Mouse (Mus musculus) common myeloid progenitor, adult 5-6 weeks (primary cell): Measurements from ENCODE around the gene Zfp937. TPM values are rescaled to one million over a fixed set of nuclear protein-coding genes. Genes with fewer than 3 reads are reported as not detected.
A peak's percentile ranks its signal among the peaks of the same experiment; 100 is the strongest.
"Not testable (repeated sequence)": the region's sequence is repeated elsewhere in the genome, so short reads cannot be mapped to it uniquely, and the experiment has no call there.

Experiments used
- ATAC-seq: replicated peaks from 2 replicates; pipeline ENCODE4 v1.8.0; 2016; ENCODE audit warnings: low read depth, mild to moderate bottlenecking, moderate TSS enrichment, inconsistent platforms; ENCODE audit not compliant: poor library complexity, severe bottlenecking
- total RNA-seq: library from RNA; stranded (forward); fragments of 200-1000, 187-1606 nt; gene quantifications from 2 replicates; pipeline ENCODE4 v1.2.3, GENCODE M21; 2017

Zfp937 gene
- total RNA-seq, result 4.7 and 5.5 TPM in 2 replicates

GRCm38 (mm10) chr2:150217600-150218362 lies at the start of gene Zfp937:
Zfp937 (plus strand) TSS chr2:150218073.
- ATAC-seq, result peak; percentile 99

DNA sequence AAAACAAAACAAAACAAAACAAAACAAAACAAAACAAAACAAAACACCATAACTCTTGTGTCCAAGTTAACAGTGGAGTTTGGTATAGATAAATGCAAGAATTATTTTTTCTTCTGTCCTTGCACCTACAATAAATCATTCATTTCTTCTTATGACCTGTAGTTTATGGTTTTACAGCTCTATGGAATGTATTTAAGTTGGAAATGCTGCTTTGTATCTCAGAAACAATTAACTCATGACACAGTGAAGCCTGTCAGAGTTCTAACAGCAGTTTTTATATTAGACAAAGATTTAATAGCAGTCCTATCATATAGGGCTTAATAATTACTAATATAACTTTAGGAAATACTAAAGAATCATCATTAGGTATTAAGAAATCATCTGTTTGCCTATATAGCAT lies 44.0 kb upstream of the Zfp937 start:
- no peak for ATAC-seq

GRCm38 (mm10) chr2:150179579-150179978 lies 38.3 kb upstream of the Zfp937 start, which contains the start of gene Gm10770:
Gm10770 (minus strand) TSS chr2:150179679.
- ATAC-seq, result not testable (repeated sequence)

DNA sequence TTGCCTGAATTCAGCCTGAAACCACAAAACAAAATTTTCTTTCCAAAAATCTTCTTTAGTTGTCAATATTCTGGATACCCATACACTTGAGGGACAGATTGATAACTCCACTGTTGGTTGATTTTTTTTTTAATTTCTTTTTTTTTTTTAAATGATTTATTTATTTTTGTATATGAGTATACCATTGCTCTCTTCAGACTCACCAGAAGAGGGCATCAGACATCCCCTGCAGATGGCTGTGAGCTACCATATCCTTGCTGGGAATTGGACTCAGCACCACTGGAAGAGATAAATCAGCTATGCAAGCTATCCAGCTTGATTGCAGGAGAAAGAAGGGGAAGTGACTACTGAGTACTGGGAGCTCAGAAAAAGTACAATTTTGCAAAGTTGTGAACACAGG lies 36.8 kb upstream of the Zfp937 start:
- ATAC-seq, result not testable (repeated sequence)

GRCm38 (mm10) chr2:150181570-150181999 lies 36.3 kb upstream of the Zfp937 start, which contains the start of gene Gm14139:
Gm14139 (plus strand) TSS chr2:150181755.
- ATAC-seq, result not testable (repeated sequence)

GRCm38 (mm10) chr2:150218363-150218725 lies 471 bp downstream of the Zfp937 start:
- not testable (repeated sequence) for ATAC-seq

DNA sequence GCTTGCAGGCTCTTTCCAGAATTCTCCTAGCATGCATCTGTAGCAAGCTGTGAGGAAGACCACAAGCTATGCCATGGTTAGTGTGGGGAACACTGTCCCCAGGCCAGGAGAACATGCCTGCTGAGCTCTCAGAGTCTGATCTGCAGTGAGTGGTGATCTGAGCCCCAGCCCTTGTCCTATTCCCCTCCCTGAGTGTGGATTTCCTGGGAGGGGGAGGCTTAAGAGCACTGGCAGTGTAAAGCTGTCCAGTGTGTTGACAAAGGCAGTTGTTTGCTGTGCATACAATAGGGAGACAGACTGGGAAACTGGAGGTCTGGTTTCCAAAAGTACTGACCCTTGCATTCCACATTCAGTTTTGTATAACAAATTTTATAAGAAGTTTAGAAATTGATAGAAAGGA lies 5.4 kb downstream of the Zfp937 start:
- not testable (repeated sequence) for ATAC-seq

GRCm38 (mm10) chr2:150243211-150243610 lies 25.3 kb downstream of the Zfp937 start:
- no peak for ATAC-seq

DNA sequence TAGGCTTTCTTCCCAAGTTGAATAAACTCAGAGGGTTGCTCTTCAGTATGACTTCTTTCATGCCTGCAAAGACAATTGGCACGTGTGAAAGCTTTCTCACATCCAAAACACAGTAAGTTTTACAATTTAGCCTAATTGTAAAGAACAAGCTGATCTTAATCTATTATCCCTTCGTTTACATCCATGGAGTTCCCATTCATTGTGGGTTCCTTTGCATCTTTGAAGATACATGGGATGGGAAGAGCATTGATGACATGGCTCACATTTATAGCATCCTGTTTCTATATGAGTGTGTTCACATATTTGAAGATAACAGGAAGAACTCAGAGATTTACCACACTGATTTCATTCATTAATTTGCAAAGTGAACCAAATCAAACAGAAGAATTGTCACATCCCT lies 37.6 kb downstream of the Zfp937 start, which contains the start of gene Gm21994:
Gene Gm21994, minus strand, starts transcription at position 101 of the 400 bp plus-strand sequence.
- ATAC-seq, result not testable (repeated sequence)

DNA sequence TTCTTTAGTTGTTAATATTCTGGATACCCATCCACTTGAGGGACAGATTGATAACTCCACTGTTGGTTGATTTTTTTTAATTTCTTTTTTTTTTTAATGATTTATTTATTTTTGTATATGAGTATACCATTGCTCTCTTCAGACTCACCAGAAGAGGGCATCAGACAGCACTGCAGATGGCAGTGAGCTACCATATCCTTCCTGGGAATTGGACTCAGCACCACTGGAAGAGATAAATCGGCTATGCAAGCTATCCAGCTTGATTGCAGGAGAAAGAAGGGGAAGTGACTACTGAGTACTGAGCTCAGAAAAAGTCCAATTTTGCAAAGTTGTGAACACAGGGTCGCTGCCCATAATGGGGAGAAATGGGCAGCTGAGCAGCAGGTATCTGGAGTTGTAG lies 39.0 kb downstream of the Zfp937 start:
- not testable (repeated sequence) for ATAC-seq

GRCm38 (mm10) chr2:150257291-150257690 lies 39.4 kb downstream of the Zfp937 start, which contains the start of gene Gm14124:
Gm14124 (plus strand) TSS chr2:150257517.
- ATAC-seq, result not testable (repeated sequence)

Other genes with a start within 250 kb of the Zfp937 start
- 23.1 and 24.7 TPM in 2 replicates for gene Zfp120, start 81.4 kb upstream of the Zfp937 start, total RNA-seq
- gene Gm10770, start 38.4 kb upstream of the Zfp937 start, total RNA-seq, result not detected in 2 replicates
- gene Gm14139, start 36.3 kb upstream of the Zfp937 start, total RNA-seq, result not detected in 2 replicates
- 6.7 and 15.1 TPM in 2 replicates for gene Gm21994, start 37.5 kb downstream of the Zfp937 start, total RNA-seq
- not detected in 2 replicates for gene Gm14124, start 39.4 kb downstream of the Zfp937 start, total RNA-seq
- 10.5 and 15.8 TPM in 2 replicates for gene Gm10130, start 105.6 kb downstream of the Zfp937 start, total RNA-seq
- gene 3300002I08Rik, start 144.7 kb downstream of the Zfp937 start, total RNA-seq, result 3.9 and 12.6 TPM in 2 replicates
- gene Zfp442, start 233.4 kb downstream of the Zfp937 start, total RNA-seq, result 4.2 TPM in 2 replicates